ENCODE assay signal across 1 mouse cellular context in the genomic region with DNA sequence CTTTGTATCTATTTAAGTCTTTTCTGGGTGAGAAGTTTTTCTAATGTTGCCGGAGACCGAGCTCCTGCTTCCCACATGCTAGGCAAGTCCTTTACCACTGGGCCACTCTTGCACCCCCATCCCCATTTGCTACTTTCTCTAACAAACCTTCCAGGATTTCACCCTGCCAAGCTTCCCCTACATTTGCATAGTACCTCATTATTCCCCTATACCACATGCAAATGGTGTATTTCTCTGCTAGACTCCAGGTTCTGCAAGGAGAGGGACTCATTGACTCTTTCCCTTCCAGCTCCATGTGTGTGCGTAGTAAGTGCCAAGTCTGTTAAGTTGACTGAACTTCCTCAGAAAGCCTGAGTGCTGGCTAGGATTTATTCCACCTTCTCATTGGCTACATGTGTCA.
TF ChIP-seq lines count a peak whose summit lies in the region.

No protein-coding gene starts in this region.

TF ChIP-seq in CH12.LX, 34 proteins besides CTCF, POLR2A, EP300 and RAD21:
- TF ChIP-seq MAZ (IDR thresholded peaks at IDR 0.05; ENCODE audit: low read depth, low read length) (no peak), GABPA (IDR thresholded peaks at IDR 0.05; ENCODE audit: insufficient replicate concordance, low read depth, low read length) (no peak), MAX (IDR thresholded peaks at IDR 0.05; ENCODE audit: low read length) (no peak), ZC3H11A (IDR thresholded peaks at IDR 0.05; ENCODE audit: low read depth, low read length) (no peak), POLR2AphosphoS2 (IDR thresholded peaks at IDR 0.05; ENCODE audit: low read depth, low read length) (no peak), CHD2 (IDR thresholded peaks at IDR 0.05; ENCODE audit: low read length) (no peak), CHD1 (IDR thresholded peaks at IDR 0.05; ENCODE audit: low read depth, low read length) (no peak), IRF4 (IDR thresholded peaks at IDR 0.05; ENCODE audit: low read depth, low read length) (no peak), MAFK (IDR thresholded peaks at IDR 0.05; ENCODE audit: insufficient replicate concordance, low read length) (no peak), HCFC1 (IDR thresholded peaks at IDR 0.05; ENCODE audit: low read depth, low read length) (no peak), UBTF (IDR thresholded peaks at IDR 0.05; ENCODE audit: low read depth, low read length) (no peak), USF1 (IDR thresholded peaks at IDR 0.05; ENCODE audit: low read depth, low read length) (no peak), ETS1 (conservative IDR thresholded peaks at IDR 0.05; ENCODE audit: low read depth, low read length) (no peak), ZMIZ1 (IDR thresholded peaks at IDR 0.05; ENCODE audit: low read depth, low read length) (no peak), RCOR1 (conservative IDR thresholded peaks at IDR 0.05; ENCODE audit: low read depth, low read length) (no peak), SIN3A (IDR thresholded peaks at IDR 0.05; ENCODE audit: low read length) (no peak), MYC (IDR thresholded peaks at IDR 0.05; ENCODE audit: low read depth, low read length) (no peak)
